Mouse (Mus musculus) embryonic fibroblast, embryonic 13.5 days (primary cell): Measurements from ENCODE around the gene Hspb6.

ENCODE experiments used
- CTCF ChIP-seq: IDR thresholded peaks from 2 replicates; pipeline ENCODE4 v1.5.1; 2011; ENCODE audit warnings: mild to moderate bottlenecking, control low read depth, low read length, moderate library complexity, borderline replicate concordance; ENCODE audit not compliant: insufficient read depth
- POLR2A ChIP-seq: IDR thresholded peaks from 2 replicates; pipeline ENCODE4 v1.6.1; 2011; ENCODE audit warnings: low read depth, mild to moderate bottlenecking, control low read depth, low read length, moderate library complexity

GRCm38 (mm10) chr7:30558656-30559442 is 6.9 kb downstream of the Hspb6 start:
- TF ChIP-seq CTCF (no peak), POLR2A (no peak; the same call in 1 of the 2 replicates)
